Mouse (Mus musculus) G1E (cell line): Measurements from ENCODE around the gene Prrt3.

Experiments
- CTCF ChIP-seq: IDR thresholded peaks from 2 replicates; pipeline ENCODE4 v1.5.1; 2012; ENCODE audit warnings: low read depth, low read length, inconsistent platforms, mixed read lengths
- GATA1 ChIP-seq: IDR thresholded peaks from 2 replicates; pipeline ENCODE4 v1.6.1; 2012; ENCODE audit warnings: borderline replicate concordance, low read length, inconsistent platforms, mixed read lengths
- POLR2AphosphoS5 ChIP-seq: IDR thresholded peaks from 2 replicates; pipeline ENCODE4 v1.6.1; 2012; ENCODE audit warnings: low read depth, low read length, inconsistent platforms; ENCODE audit not compliant: insufficient replicate concordance
- TAL1 ChIP-seq: conservative IDR thresholded peaks from 2 replicates; pipeline ENCODE4 v1.6.1; 2012; ENCODE audit warnings: low read depth, low read length, inconsistent platforms, mixed read lengths

DNA sequence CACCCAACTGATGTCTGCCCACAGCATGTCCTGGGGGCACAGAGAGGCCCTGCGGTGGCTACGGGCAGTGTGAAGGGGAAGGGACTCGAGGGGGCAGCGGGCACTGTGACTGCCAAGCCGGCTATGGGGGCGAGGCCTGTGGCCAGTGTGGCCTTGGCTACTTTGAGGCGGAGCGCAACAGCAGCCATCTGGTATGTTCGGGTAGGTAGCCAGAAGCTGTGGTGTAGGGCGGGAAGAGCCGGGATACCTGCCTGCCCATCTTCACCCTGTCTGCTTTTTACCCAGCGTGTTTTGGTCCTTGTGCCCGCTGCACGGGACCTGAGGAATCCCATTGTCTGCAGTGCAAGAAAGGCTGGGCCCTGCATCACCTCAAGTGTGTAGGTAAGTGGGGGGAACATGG lies 12.3 kb downstream of the Prrt3 start:
- TF ChIP-seq GATA1 (no peak), CTCF (no peak), POLR2AphosphoS5 (no peak), TAL1 (no peak)
